Mouse (Mus musculus): Measurements from ENCODE around the gene Neurod2.

Neurod2 gene

GRCm38 (mm10) chr11:98353651-98354211, 24.3 kb upstream of the Neurod2 start:
- no peak for DNase-seq

DNA sequence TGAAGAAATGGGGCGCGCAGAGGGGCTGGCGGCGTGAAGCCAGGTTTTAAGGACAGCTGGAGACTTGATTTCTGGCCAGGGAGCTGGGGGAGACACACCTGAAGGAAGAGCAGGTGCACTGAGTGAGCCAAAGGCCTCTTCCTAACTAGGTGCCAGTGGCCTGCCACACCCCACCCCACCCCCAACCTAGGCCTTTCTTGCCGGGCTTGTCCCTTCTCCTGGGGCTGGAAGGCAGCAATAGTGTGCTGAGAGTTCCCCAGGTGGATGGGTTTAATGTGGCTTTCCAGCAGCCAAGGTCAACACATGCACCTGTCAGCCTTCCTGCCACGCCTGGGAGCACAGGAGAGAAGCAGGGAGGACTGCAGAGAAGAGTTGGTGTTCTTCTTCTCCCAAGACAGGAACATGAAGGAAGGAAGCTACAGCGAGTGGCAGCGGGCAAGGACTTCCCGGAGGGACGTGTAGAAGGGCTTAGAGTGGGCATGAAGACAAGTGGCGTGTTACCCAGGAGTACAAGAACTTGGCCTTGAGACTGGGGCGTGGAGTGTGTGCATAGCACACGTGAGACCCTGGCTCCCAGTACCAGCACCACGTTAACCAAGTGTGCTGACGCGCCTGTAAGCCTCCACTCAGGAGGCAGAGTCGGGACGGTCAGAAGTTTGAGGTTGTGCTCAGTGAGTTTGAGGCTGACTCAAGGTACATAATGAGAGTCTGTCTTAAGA, 23.0 kb upstream of the Neurod2 start:
- DNase-seq: no peak

DNA sequence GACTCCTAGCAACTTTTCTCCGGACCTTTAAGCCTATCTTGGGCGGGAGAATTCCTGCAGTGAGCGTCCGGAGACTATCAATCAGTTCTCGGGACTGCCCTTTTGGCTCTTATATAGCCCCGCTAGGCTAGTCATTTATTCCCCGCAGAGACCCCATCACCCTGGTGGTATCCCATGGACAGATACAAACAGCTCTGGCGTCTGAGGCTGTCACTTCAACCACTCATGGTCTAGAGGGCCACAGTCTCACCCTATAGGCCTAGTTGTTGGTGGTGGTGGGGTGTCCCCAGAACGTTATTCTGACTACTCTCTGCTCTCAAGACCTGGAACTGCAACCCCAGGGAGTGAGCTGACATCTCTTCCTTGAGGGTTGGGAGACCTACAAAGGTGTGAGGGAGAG, 19.9 kb upstream of the Neurod2 start:
- no peak for DNase-seq

DNA sequence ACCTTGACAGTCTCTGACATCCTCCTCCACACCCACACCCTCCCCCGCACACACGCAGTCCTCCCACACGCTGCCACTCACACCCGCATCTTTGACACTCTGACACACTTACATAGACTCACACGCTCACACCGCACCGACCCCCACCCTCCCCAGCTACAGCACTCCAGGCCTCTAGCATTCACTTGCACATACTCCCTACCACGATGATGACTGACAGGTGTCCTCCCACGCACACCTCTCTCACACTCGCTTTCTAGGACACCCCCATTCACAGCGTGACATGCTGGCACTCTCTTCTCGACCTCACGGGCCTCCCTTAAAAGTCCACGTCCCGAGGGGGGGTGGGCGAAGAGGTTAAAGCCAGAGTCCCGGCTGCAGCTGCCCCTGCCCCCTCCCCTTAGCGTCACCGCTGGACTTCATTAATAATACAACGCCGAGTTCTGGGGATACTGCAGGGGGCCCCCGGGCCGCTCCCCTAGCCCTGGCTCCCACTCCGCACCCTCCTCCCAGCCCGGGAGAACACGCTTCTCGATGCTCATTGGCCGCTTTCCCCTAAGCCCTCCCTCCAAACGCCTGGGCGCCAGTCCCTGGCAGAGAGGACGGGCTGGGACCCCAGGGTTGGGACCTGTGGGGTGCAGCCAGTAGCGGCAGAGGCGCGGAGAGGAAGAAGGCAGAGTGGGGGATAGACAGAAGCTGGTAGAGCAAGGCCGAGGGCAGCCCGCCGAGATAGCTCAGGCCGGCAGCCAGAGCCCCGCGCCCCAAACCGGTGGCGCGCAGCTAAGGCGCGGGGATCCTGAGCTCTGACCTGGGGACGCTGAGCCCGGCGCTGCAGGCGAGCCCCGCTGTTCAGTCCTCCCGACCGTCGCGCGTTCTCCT, 18.9 kb upstream of the Neurod2 start, which contains the start of gene Ppp1r1b:
TSS of gene Ppp1r1b (plus strand) at position 322 of the 879 bp plus-strand sequence.
- peak; percentile 74 for DNase-seq

DNA sequence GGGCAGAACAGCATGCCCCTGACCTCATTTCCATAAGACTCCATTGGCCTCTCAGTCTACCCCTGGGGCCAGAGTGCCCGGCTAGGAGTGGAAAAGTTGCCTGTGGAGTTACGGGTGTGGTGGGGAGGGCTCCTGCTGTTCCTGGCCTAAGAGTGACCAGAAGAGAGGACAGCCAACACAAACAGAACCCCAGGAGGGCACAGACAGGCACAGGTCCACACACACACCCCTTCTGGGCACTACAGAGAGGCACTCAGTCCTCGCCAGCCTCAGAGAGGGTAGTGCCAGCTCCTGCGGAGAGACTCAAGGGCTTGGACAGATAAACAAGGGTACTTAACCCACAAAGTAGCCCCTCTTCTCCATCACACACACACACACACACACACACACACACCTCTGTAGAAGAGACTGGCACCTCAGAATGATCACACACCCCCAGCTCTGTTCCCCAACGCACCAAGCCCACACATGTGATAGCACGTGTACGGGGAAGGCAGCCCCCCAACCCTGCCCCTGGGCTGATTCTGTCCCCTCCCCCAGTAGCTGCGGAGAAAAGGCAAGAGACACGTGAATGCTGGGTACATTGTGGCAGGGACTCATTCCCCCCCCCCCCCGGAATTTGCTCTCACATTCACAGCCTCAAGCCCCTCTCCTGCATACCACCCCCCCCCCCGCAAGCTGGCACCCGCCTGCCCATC, 18.1 kb upstream of the Neurod2 start:
- no peak for DNase-seq

DNA sequence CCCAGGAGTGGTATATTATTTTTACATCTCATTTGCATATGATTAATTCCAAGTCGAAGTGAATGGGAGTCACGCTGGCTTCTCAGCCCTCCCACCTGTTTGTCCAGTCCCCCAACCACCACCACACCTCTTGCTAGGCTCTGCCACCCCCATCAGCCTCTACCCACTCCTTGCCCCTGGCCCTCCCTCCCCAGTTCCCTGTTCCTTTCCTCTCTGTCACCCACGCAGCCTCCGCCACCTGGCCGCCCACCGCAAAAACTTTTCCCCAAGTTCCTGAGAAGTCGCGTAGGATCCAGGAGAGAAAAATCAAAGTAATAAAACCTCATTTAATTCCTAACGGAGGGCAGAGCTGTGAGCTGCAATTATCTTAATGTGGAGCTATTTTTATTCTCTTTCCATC, 16.7 kb upstream of the Neurod2 start:
- DNase-seq: no peak

DNA sequence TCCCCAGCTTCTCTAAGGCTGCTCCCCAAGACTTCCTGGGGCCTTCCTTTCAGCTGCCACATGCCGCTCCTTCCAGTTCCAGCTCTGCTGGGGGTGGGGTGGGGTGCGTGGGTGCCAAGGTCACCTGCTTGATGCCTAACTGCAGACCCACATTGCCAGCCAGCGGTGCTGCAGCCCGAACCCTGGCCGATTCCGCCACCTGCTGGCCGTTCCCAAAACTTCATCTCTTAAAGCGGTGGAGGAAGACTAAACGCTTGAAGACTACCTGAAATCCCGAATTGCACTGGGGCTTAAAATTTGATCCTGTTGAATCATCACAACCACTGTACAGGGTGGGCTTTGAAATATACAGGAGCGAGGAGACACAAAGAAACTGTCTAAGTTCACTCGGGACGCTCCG, 15.8 kb upstream of the Neurod2 start:
- DNase-seq: peak; percentile 90

DNA sequence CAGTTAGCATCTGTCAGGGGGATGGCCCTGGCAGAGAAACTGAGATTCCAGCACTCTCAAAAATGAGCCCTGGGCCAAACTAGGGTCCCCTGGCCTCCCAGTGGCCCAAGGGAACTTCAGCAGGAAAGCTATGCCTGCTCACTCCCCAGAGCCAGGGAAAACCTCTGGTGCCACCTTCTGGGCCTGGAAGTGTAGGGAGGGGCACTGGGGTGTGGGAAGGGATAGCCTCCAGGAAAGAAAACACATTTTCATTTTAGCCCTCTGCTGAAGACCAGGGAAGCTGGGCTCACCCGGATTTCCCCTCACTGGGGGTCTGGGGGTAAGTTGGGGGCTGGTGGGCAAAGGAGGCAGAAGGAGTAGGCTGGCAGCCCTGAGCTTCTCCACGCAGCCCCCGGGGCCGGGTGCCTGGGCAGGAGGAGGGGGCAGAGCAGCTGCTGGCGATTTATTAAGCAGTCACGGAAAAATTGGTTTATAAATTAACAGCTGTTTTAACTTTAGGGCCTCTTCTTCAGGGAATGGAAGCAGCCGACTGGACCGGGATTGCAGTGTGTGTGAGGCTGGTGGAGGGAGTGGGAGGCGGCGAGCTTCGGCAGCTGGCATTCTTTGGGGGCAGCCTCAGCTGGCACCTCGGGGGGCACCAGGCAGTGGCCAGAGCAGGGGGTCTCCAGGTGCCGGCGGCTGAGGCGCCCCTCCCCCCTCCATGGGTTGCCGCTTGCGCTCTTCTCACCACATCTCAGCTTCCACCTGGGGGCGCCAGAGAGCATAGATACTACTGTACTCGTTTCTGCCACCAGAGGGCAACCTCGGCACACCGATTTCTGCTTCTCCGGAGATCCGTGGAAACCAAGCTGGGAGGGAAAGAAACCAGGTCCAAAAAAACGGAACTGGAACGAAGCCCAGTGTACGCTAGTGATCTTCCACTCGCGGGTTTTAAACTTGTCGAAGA, 12.8 kb upstream of the Neurod2 start:
- peak; percentile 95 for DNase-seq

DNA sequence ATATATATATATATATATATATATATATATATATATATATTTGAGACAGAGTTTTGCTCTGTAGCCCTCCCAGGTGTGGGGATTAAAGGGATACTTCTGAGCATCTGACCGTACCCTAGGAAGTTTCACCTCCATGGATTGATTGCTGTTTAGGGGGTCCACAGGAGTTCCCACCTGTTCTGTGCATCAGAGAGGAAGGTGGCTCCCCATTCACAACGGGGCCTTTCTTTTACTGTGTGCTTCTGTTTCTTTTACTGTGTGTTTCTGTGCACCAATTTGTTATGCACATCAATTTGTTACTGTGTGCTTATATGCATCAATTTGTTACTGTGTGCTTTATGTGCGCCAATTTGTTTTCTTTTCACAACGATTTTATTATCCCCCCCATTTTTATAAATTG, 11.7 kb upstream of the Neurod2 start:
- no peak for DNase-seq

DNA sequence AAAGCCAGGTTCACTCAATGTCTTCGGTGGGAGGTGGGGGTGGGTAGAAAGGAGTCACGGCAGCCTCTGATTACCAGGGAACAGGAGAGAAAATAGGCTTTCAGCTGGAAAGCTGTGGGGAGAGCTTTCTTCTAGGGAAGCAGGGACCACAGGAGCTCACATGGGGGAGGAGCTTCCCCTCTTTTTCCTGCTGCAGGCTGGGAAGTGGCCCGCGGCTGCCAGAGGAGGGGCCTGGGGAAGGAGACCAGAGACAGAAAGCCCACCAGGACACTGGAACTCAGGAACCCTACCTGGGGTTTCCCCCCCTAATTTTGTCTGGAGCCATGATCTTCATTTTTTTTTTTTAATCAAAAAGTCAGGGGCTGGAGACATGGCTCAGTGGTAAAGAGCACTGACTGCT, 11.1 kb upstream of the Neurod2 start:
- DNase-seq: no peak

DNA sequence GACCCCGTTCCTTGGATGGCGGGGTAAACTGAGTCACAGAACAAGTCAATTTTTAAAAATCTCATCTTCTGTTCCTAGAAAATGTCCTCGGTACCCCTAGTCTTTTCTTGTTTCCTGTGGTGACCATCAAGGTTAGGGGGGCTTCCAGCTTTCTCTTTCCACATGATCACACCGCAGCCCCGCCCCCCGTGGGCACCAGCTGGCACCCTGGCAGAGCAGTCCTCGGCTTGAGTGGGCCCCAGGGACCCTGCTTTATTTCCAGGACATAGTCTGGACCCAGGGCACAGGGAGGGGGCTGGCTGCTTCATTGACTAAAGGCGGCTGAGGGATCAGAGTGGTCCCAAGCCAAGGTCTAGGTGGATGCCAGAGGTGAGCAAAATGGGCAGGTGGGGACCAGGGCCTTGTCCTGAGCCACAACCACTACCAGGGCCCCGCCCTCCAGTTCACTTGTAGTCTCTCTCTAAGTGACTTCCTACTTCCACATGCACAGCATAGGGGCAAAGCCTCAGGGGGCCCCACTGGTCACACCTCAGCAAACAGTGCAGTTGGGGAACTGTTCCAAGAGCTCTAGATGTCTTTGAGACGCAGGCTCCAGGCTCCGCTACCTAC, 10.3 kb upstream of the Neurod2 start:
- DNase-seq: no peak

- no peak for DNase-seq
Observed at GRCm38 (mm10) chr11:98339071-98339501, 9.6 kb upstream of the Neurod2 start.

- DNase-seq: peak; percentile 51
Observed at GRCm38 (mm10) chr11:98338507-98338961, 9.1 kb upstream of the Neurod2 start.

- DNase-seq: peak; percentile 55
Observed at GRCm38 (mm10) chr11:98336245-98337107, 7.0 kb upstream of the Neurod2 start.

DNA sequence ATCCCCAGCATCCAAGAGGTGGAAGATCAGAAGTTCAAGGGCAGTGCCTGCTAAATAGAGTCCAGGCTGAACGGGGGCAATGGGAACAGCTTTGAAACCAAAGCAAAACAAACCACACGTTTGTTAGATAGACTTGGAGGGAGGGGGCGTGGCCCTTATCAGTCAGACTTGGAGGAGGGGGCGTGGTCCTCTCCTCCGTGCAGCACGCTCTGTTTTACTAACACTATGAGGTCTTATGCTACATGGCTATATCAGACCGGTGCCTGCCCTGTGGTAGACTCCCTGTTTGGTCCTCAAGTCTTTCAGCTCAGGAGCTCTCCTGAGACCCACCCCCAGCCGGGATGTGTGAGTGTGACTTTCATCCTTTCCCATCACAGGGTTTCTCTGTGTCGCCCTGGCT, 5.8 kb upstream of the Neurod2 start:
- DNase-seq: no peak

GRCm38 (mm10) chr11:98333981-98334741, 4.7 kb upstream of the Neurod2 start:
- DNase-seq: no peak

DNA sequence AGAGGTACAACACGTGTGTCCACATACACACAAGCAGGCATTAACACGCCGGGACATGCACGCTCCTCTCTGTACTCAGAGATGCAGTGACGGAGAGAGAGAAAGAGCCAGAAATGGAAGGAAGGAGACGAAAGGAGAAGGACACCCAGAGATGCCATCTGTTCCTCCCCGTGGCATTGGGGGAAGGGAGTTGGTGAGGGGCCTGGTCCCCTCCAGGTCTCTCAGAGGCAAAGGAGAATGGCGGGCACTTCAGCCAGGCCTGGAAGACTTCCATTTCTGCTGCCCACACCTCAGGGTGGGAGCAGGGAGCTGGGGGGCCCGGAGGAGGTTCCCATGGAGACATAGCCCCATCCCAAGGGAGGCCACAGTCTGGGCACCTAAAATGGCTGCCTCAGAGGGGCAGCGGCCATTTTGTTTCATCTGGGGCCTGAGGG, 3.8 kb upstream of the Neurod2 start:
- DNase-seq: no peak

DNA sequence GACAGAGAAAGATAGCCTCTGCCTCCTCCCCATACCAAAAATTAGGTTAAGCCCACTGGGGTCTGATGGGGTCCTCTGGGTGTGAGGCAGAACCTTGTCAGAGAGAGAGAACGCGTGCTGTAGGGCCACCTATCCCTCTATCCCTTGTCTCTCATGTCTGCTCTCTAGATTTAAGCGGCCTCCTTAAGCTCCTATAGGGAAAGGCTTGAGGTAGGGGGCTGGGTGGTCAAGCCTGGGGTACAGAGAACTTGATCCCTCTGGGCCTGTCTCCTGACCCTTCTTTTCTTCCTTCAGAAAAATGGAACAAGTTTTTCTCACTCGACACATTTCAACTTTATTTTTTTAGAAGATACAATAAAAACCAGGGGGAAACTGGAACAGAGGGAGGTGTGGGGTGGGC, 3.4 kb upstream of the Neurod2 start:
- no peak for DNase-seq

DNA sequence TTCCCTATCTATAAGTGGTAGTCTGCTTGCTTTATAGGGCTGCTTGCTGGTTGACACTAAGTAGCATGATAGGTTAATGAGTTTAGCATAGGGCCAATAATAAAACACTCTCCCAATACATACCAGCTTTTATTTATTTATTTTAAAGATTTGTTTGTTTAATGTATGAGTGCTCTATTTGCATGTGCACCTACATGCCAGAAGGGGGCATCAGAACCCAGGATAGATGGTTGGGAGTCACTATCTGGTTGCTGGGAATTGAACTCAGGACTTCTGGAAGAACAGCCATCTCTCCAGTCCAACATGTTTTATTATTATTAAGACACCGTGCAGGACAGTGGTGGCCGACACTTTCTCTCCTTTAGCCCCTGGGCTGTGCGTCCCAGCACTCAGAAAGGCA, 2.7 kb upstream of the Neurod2 start:
- DNase-seq: no peak

GRCm38 (mm10) chr11:98331401-98331800, 2.0 kb upstream of the Neurod2 start:
- DNase-seq: no peak
